Mouse (Mus musculus) 416B (cell line): ENCODE results near the gene Limch1.

Source experiments
- DNase-seq: peaks from one replicate; pipeline ENCODE4 v3.0.0; 2011; ENCODE audit warnings: low read depth

Limch1 gene

DNA sequence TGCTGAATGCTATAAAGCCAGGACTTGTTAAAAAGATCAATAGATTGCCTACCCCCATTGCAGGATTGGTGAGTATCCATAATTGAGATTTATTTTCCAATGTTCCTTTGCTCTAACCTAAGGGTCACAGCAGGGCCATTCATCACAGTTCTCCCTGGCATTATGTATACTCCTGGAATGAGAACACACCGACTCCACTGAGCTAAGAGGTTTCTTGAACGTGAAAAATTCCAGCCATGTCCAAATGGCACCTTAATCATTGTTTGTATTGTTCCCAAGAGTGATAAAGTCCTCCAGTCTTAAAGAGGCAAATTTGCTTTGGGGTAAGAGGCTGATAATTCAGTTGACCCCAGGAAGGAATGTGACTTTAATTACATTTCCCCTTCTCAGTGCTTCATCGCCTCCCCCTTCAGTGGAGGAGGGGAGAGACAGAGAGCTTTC is 136.3 kb downstream of the Limch1 start:
- no peak for DNase-seq

DNA sequence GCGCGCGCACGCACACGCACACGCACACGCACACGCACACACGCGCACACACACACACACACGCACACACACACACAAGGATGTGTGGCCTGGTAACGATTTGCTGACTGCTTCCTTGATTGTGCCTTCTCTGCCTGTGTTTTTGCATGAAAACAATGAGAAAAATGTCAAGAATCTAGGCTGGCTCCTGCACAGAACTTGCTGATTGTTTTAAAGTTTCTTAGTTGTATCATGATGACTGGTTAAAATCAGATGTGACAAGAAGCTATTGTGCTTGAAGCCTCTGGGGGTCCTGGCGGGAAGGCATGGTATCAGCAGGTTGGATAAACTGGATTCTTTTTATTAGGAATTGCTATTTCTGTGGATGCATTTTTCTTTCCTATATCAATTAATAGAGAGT is 137.1 kb downstream of the Limch1 start:
- DNase-seq: no peak

DNA sequence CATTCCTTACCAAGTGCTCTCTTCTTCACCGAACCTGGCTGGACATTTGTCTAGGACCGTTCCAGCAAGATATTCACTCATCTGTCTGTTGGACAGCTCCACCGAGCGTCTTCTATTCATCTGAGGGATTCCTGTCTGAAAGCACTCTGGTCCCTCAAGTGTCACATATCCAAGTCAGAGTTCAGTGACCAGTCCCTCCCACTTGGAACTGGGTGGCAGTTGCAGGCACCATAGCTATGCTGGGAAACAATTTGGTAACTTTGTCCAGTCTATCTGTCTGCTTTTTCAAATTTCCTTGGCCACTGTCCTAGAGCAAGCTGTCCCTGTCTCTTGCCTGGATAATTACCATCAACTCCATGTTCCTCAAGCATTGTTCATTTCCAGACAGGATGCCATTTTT is 138.9 kb downstream of the Limch1 start:
- DNase-seq: no peak

DNA sequence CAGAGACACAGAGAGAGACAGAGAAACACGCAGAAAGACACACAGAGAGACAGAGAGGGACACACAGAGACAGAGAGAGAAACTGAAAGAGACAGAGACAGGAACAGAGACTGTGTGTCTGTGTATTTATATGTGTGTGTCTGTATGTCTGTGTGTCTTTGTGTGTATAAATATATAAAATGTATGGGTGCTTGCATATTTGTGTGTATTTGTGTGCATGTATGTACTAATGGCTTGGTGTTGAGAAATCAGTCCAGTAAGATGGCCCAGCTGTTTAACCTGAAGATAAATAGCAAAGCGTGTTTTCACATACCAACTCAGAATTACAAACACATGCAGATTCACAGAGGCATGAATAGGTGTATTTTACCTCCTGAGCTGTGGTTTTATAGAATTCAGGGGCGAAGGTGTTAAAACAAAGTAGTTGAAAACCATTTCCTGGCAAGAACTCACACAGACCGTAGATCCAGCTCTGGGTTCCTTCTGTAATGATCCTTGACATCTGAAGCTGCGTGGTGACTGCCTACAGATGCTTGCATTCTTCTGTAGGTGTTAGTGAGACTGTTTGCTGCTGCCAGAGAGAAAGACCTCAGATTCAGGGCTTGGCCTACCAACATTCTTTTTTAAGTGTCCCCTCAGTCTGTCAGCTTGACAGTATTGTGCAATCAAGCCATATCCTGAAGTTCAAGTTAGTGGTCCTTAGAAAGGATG is 140.9 kb downstream of the Limch1 start:
- peak; percentile 1 for DNase-seq

DNA sequence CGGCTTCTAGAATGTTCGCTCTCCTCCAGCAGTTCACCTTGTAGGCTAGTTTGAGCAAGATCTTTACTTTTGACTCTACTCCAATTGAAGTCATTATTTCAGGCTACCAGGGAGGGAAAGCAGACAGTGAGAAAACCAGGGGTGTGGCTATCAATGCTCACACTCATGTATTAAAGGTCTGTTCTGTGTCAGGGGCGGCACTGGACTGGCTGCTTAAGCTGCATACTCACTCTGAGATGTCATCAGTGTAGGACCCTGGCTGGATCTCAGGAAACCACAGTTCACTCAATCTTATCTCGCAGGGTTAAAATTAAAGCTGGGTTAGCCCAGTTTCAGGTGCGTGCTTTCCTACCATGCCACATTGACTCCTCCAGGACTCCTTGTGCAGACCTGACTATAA is 142.4 kb downstream of the Limch1 start:
- no peak for DNase-seq

DNA sequence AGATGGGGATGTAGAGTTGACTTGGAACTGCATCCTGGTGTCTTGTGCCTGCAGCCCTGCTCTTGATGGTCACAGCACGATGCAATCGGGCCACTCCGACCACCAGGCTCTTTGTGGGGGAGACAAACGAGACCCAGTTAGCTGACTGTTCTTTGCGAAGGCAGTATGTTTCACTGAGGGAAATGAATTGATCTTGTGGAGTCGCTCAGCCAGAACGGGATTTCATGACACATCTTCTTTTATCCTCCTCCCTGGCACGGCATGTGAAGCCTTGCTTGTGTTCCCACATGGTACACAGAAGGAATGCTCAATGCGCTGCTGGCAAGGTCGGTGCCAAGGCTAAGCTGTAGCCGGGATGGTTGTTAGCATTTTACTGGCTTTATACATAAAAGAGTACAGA is 143.7 kb downstream of the Limch1 start:
- no peak for DNase-seq

DNA sequence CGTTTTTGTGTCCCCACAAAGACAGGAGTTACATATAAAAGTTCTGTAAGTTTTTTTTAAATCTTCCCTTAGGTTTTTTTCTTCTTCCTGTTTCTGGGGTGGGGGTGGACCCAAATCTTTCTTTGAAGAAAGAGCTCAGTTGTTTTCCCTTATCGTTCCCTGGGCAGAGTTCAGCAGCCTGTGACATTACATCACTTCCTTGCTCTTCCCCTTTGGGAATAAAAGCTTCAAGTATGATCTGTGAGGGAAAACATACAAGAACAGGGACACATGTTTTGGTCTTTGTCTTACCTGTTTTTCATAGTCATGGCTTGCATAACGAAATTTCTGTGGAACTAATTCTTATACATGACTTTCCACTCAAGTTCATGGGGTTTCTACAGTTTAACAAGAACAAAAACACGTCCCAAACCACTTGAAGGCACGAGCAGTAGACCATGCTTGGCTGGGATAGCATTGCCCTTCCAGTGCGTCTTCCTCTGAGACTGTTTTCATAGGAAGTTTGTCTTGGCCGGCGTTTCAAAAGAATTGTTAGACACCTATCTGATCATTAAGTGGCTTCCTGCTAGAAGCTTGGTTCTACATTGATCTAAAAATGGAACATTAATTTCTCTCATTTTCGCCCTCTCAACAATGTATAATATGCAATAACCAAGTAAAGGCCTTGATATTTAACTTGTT is 150.0 kb downstream of the Limch1 start:
- no peak for DNase-seq

DNA sequence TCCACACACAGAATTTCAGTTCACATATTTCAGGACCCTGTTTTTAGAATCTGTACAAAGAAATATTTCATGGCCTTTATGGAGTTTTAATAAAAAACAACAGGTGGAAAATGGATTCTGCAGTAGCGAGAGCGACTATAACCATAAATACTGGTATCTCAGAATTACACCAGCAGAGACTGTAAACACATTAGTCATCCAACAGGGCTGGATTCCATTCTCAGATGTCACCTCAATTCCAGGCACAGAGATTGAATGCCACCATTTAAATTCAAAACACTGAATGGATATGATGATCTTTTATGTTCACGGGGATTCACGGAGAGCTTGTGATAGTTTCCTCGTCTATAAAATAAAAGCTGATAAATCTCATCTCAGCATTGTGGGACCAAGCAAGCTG is 152.0 kb downstream of the Limch1 start:
- no peak for DNase-seq

DNA sequence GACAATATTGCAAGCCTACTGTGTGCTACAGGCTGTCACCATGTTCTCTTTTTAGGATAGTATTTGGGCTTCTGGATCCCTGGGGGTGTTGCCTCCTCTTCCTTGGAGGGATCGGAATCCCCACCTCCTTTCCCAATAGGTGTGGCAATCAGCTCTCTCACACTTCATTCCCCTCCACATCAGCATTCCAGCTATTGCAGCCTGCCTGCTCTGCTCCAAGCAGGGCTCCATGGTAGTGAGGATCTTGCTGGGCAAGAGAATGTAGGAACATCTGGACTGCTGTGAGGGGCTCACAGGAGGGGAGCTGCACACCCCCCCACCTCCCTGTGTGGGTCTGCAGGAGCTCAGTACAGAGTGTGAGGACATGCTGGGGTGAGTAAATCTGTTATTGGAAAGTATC is 152.6 kb downstream of the Limch1 start:
- DNase-seq: no peak

DNA sequence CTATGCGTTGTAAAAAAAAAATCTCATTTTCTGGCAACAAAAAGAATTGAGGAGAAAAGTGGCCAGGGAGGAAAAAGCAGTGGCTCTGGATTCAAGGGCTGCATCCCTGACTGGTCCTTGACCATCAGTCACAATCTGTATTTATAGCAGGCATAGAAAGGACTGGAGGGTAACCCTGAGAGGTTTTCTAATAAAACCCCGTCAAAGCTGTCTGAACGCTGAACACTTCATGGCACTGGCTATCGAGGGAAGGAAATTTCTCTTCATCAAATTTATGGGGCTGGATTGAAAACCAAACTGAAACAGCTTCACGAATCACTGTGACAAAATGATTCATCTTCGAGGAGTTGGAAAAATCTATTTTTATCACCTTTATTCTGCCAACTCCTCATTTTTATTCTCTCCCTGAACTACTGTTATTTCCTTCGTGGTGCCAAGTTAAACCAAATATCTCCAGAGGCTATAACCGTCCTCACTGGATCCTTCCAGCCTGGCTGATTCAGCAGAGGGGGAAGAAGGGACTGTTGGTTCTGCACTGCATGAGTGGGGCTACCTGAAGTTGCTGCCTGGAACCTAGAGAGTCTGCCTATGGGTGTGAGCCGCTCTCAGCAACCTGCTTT is 153.3 kb downstream of the Limch1 start:
- no peak for DNase-seq

DNA sequence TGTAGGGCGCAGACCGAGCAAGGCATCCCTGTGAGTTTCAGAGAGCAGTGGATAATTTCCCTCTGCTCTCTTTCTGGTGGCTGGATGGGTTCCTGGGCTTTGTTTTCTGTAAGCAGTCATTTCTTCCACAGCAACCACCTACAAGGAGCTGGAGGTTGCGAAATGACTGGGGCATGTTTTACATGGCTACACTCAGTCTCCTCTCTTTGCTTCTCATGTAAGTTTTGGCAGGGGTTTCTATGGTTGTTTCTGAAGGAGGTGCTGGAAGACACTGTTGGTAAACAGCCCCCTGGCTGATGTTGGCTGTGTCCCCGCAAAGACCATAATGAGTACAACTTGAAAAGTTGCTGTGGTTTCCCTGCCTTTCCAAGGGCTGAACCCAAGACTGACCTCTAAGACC is 155.5 kb downstream of the Limch1 start:
- DNase-seq: no peak

DNA sequence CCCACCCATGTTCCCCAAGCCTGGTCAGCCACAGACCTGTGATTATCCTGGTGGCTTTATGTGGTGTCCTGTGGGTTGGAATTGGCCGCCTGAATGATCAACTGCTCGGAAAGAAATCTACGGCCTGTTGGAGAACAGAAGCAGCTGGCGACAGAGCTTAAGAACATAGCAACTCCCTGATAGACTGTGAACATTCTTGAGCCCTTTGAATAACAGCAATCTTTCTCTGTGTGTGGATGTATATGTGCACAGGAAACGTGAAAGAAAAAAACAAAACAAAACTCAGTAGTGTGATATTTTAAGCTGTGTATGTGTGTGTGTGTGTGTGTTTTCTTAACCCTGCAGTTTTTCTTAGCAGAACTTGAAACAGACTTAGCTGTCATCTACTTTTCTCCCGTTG is 159.2 kb downstream of the Limch1 start:
- DNase-seq: no peak

DNA sequence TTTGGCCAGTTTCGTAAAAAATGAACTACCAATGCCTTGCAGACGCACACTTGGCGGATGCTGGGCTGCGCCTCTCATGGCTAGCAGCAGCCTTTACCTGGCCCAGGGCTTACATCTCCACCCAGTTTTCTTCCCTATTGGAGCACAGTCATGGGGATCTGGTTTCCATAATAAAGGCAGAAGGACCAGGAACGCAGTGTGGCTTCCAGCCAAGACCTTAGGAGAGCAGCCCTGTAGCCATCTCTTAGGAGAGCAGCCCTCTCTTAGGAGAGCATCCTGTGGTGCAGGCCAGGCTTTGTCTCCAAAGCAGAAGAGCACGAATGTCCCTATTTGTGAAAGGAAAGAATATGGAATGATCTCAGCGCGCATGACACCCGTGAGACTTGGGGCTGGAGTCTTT is 163.3 kb downstream of the Limch1 start:
- no peak for DNase-seq

DNA sequence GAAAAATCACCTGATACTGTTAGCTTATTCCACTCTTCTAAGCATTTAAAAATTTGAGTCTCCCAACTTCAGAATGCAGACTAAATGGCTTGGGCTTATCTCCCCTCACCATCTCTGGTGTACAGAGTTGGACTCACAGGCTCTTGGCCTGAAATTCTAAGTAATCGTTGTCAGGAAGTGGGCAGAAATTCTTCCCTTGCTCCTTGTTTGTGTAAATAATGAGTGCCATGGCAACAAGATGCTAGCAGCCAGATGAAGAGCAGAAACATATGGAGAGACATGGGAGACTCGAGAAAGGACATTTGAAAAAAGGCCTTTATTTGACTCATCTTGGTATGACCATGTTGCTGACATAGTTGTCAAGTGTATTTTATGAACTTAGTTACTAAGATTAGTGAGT is 164.3 kb downstream of the Limch1 start:
- no peak for DNase-seq

DNA sequence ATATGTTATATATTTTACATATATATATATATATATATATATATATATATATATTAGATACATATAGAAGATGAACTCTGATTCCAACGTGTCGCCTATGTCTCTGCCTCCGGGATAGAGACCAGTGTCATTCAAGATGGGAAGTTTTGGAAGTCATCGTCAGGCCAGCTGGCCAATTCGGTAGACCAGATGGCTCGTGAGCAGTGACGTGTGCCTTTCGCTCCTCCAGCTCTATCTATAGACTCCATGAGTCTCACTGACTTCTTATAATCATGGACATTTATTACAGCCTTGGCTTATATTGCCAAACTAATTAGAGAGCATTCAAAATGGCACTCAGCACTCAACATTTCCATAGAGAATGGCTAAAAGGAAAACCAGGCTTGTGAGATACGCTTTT is 165.0 kb downstream of the Limch1 start:
- no peak for DNase-seq

DNA sequence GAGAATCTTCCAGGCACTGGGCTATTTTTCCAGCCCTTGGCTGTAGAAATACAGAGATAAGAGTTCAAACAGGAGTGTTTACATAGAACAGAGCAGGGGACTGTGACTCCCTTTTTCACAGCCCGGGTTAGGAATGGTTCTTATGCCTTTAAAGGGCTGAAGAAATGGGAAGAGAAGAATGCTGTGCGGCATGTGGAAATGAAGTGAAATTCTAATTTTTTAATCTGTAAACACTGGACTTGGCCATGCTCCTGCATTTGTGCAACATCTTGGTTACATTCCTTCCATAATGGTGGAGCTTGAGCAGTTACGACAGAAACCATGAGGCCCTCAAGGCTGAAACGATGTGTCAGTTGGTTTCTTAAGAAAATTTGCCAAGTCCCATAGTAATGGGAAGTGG is 165.4 kb downstream of the Limch1 start:
- no peak for DNase-seq

DNA sequence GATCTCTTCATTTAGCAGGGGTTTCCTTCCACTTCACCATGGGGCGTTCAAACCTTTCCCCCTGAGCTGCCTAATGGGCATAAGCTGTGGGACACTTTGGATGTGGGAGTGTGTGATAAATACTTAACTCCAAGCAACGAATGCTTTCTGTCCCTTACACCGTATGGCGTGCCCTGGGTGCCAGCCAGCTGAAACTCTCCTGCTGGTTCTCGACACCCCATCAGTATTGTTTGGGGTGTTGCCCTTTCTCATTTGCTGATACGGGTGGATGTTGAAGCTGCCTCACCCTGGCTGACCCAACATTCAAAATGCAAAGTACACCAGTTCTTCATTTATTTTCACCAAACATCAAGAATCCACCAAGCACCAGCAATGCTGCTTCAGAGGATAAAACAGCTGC is 168.2 kb downstream of the Limch1 start:
- DNase-seq: no peak

DNA sequence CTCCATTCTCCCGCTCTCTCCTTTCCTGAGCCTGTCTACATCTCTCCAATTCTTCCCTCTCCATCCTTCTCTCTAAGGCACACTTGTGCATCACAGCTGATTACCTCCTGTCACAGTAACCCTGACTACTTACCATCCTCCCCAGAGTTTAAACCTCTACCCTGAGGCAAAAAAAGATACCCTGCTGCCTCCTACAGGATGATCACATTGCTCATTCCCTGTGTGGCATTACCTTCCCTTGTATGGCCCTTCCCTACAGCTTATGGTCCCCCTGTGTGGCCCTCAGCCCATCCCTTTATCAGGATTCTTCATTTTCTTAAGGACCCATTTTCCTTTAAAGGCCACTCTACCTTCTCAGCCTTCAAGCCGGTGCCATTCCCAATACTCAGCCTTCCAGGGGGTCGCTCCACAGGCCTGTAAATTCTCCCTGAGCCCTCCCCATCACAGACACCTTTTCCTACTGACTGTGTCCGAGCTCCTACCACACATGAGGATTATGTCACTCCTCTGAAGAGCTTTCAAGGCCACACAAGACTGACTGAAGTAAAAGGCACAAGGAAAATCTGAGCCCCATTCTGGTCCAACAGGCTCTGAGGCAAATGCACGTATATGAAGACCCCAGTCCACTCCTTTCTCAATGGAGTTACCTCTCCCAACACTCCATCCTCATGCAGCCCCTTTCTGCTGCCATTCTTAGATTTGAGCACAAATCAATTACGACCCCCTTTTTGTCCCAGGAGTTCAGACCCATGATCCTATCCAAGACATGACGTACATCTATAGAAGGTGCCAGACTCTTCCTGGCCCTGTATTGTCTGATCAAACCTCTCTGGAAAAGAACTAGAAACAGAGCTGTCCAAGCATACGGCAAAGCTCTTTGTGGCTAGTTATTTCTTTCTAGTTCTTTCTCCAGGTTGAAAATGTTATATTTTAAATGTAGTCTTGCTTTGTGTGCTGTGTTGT is 172.0 kb downstream of the Limch1 start:
- no peak for DNase-seq

DNA sequence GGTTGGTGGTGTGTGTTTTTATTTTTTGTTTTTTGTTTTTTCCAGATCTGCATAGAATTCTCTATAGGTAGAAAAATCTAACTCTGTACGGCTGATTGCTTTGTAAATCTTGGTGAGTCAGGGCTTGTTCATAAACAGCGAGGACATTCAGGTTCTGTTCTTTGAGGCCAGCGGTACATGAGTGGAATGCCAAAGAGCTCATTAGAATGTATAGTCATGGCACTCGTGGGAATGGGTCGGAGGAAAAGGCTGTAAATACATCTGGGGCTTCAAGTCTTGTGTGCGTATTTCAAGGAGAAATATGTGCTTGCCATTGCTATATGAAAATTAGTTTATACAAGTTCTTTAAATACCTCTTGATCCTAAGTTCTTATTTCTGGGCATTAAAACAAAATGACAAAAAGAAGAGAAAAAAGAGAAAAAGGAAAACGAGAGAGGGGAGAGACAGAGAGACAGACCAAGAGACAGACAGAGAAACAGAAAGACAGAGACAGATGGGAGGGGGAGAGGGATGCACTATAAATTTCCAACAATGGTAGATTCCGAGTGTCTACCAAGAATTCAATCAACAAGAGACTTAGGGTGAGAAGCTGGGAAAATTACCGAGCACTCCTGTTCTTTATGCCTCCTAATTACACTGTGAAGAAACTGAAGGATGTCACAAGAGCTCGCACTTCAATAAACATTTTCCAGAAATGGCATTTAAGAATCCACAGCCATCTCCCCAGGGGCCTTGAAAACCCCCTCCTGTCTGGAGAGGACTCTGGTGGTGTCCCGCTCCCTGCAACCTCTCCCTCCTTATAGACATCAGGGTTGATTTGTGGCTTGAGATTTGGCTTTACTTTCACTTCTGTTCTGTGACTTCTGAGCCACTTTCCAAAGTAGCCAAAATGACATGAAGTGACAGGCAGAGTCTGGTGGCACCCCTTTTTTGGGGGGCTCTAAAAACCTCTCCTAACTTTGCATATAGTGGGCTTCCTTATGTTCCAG is 173.0 kb downstream of the Limch1 start:
- no peak for DNase-seq

DNA sequence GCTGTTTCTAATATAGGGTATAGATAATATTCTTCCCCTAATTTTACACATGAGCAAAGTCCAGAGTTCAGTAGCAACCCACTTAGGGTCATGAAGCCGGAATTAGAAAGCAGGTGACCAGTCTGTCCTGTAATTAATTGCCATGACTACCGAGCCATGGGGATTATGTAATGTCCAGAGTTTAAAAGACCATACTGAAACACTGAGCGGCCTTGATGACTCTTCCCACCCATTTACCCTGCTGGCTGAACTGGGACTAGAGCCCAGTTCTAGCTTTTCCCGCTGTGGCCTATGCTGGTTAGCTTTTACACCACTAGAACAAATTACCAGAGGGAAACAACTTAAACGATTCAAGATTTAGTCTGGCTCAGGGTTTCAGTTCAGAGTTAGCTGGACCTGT is 177.0 kb downstream of the Limch1 start:
- no peak for DNase-seq

DNA sequence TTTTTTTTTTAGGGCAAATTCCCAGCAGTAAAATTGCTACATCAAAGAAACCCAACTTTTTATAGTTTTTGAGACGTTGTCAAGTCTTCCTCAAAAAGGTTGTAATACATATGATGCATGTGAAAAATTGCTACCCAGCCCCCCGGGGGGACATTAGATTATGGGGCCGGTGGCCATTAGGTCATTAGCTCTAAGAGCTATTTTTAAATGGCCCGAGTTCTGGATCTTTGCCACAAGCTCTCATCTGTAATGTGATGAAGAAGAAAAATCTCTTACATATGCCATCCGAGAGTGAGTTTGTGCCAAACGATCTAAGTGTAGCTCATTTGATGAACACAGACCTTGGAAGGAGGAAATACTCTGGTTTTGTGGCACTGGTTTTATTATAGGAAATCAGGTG is 183.7 kb downstream of the Limch1 start:
- DNase-seq: no peak
